Mouse (Mus musculus) lung, embryonic 14.5 days (tissue): ENCODE results near the gene Plcxd3. TPM values are rescaled to one million over a fixed set of nuclear protein-coding genes. Genes with fewer than 3 reads are reported as not detected.

ENCODE experiments used
- ATAC-seq: fragments of 200-750 bp; cut with Nextera tagmentation; 2 replicates; pipeline ENCODE4 v1.8.0; 2017; ENCODE audit warnings: mild to moderate bottlenecking, moderate TSS enrichment, moderate library complexity; ENCODE audit not compliant: insufficient read depth
- DNase-seq: peaks from one replicate; pipeline ENCODE4 v3.0.0-alpha.2; 2015
- H3K27ac ChIP-seq: fragments of 300-500 bp; sonication (generic); 2 replicates; pipeline ENCODE4 v1.5.1; 2014; ENCODE audit warnings: low read depth, mild to moderate bottlenecking, moderate library complexity
- H3K27me3 ChIP-seq: fragments of 300-500 bp; sonication (generic); 2 replicates; pipeline ENCODE4 v1.6.1; 2014; ENCODE audit warnings: low read length, control low read depth; ENCODE audit not compliant: insufficient read depth
- H3K36me3 ChIP-seq: fragments of 300-500 bp; sonication (generic); 2 replicates; pipeline ENCODE4 v1.6.1; 2014; ENCODE audit warnings: control low read depth; ENCODE audit not compliant: insufficient read depth
- H3K4me1 ChIP-seq: fragments of 300-500 bp; sonication (generic); 2 replicates; pipeline ENCODE4 v1.6.1; 2014; ENCODE audit warnings: antibody characterized with exemption, control low read depth; ENCODE audit not compliant: insufficient read depth
- H3K4me2 ChIP-seq: fragments of 300-500 bp; sonication (generic); 2 replicates; pipeline ENCODE4 v1.6.1; 2014; ENCODE audit warnings: mild to moderate bottlenecking
- H3K4me3 ChIP-seq: fragments of 300-500 bp; sonication (generic); 2 replicates; pipeline ENCODE4 v1.5.1; 2014; ENCODE audit warnings: low read depth, low read length
- H3K9ac ChIP-seq: fragments of 300-500 bp; sonication (generic); 2 replicates; pipeline ENCODE4 v1.6.1; 2014
- H3K9me3 ChIP-seq: fragments of 300-500 bp; sonication (generic); 2 replicates; pipeline ENCODE4 v1.6.1; 2016; ENCODE audit warnings: low read depth, low read length, control low read depth
- CTCF ChIP-seq: IDR thresholded peaks from 2 replicates; pipeline ENCODE4 v1.5.1; 2016; ENCODE audit warnings: antibody characterized with exemption, low read depth
- WGBS: fragments of 180-500 bp; shearing (Covaris S2); extraction: QIAGEN DNeasy Blood & Tissue Kit; methylation state at CpG from one replicate; pipeline ENCODE4 v1.1.7; 2014; 5-methylcytosine and 5-hydroxymethylcytosine counted together
- polyA plus RNA-seq: library from polyadenylated mRNA; unstranded; fragments of >200 nt; fragmentation: Nextera tagmentation; extraction: Ambion mirVana; gene quantifications from 2 replicates; pipeline ENCODE4 v1.2.1, GENCODE M21; 2014

The Plcxd3 gene
- polyA plus RNA-seq, 1 experiment from 2014 or later = 0.25 TPM

DNA sequence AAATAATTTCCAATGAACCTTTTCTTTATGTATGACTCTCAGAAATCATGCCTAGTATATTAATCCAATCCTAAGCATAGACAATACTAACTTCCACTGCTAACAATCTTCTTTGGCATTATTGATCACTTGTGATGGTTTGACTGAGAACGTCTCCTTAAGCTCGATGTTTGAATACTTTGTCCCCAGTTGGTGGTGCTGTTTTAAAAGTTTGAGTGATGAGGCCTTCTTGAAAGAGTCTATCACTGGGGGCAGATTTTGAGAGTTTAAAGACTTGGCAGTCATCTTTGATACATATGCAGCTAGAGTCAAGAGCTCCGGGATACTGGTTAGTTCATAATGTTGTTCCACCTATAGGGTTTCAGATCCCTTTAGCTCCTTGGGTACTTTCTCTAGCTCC lies 120.9 kb downstream of the Plcxd3 start:
- Histone ChIP-seq H3K36me3 (no peaks in the 10 kb centered on the region), H3K4me1 (no peaks in the 10 kb centered on the region), H3K27ac (no peak overlapping the region), H3K4me2 (no peak overlapping the region), H3K4me3 (no peak overlapping the region), H3K9ac (no peak overlapping the region), H3K27me3 (no peaks in the 10 kb centered on the region), H3K9me3 (no peaks in the 10 kb centered on the region)
- ATAC-seq (no peak), DNase-seq (no peak)
- no peak for TF ChIP-seq CTCF
- WGBS = 79% methylated on average over 3 of the region's 3 CpGs

DNA sequence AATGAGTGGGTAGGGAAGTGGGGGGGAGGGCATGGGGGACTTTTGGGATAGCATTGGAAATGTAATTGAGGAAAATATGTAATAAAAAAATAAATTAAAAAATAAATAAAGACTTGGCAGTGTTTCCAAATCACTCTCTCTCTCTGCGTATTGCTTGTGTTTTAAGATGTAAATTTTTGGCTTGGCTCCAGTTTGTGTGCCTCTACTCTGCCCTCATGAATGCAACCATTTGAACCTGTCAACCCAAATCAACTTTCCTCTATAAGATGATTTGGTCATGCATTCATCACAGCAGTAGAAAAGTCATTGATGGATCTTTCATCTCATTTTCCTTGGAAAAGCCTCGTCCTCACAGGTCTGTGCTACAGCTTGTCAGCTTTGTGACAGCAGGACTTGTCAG lies 121.7 kb downstream of the Plcxd3 start:
- Histone ChIP-seq H3K9ac (no peak overlapping the region), H3K4me2 (no peak overlapping the region), H3K4me3 (no peak overlapping the region), H3K27me3 (no peaks in the 10 kb centered on the region), H3K4me1 (no peaks in the 10 kb centered on the region), H3K27ac (no peak overlapping the region), H3K36me3 (no peaks in the 10 kb centered on the region), H3K9me3 (no peaks in the 10 kb centered on the region)
- no peak for TF ChIP-seq CTCF
- ATAC-seq = no peak
- 53% methylated on average over 2 of the region's 2 CpGs for WGBS
- no peak for DNase-seq

DNA sequence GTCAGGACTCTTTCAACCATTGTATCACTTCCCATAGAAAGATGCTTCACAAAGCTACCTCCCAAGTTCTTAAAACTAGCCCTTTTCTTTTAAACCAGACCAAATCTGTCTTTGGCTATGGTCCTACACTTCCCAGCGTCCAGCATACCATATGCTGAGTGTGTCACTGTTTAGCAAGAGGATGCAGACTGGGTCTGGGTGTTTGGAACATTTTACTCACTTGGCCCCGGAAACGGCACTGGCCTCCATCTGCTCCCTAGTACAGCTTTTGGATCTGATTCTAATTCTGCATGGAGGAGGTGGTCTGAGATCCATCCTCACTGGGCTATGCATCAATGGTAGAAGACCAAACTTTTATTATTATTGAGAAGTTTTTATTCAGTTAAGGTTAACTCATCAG lies 122.7 kb downstream of the Plcxd3 start:
- ATAC-seq (no peak), DNase-seq (no peak)
- WGBS = 86% methylated on average over 3 of the region's 3 CpGs
- H3K27me3 ChIP-seq = no peaks in the 10 kb centered on the region
- no peaks in the 10 kb centered on the region for H3K9me3 ChIP-seq
- no peak overlapping the region for H3K27ac ChIP-seq
- no peaks in the 10 kb centered on the region for H3K4me1 ChIP-seq
- H3K36me3 ChIP-seq = no peaks in the 10 kb centered on the region
- no peak for TF ChIP-seq CTCF
- H3K4me3 ChIP-seq = no peak overlapping the region
- H3K4me2 ChIP-seq = no peak overlapping the region
- no peak overlapping the region for H3K9ac ChIP-seq

DNA sequence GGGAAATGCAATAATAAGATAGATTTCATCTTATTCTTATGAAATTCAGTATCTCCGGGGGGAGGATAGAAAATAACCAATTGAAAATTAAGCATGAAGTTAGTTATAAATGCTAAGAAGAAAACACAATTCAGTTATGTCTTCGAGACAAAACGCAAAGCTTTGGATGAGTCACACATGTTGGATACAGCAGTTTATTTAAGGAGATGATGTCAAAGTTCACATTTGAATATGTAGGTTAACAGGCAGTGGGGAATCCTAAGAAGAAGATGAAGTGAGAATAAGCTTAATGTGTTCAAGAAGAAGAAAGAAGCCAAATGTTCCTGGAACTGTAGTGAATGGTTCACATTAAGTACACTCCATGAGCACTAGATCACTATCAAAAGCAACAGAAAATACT lies 128.1 kb downstream of the Plcxd3 start:
- no peaks in the 10 kb centered on the region for H3K4me1 ChIP-seq
- H3K27ac ChIP-seq = no peak overlapping the region
- H3K9me3 ChIP-seq = no peaks in the 10 kb centered on the region
- 70% methylated on average over 3 of the region's 3 CpGs for WGBS
- DNase-seq (no peak), ATAC-seq (no peak)
- no peak overlapping the region for H3K4me2 ChIP-seq
- TF ChIP-seq CTCF = no peak
- no peak overlapping the region for H3K4me3 ChIP-seq
- no peaks in the 10 kb centered on the region for H3K27me3 ChIP-seq
- no peak overlapping the region for H3K9ac ChIP-seq
- no peaks in the 10 kb centered on the region for H3K36me3 ChIP-seq

DNA sequence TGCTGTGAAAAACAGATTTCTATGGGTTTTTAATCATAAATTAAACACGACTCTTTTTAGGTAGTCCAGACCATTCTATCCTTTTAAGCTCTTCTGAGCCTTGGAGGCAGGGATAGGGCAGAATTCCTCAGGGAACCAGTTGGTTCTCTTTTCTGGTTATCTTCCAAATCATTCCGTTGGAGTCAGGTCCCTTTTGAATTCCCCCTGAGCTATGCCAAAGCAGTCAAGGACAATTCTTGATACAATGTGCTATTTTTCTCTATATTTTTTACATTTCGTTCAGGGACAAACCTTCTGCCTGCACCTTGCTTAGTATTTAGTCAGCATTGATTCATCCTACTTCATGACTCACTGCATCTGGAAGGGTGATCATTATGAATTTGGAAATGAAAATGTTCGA lies 128.5 kb downstream of the Plcxd3 start:
- ATAC-seq (no peak), DNase-seq (no peak)
- Histone ChIP-seq H3K9me3 (no peaks in the 10 kb centered on the region), H3K4me2 (no peak overlapping the region), H3K4me1 (no peaks in the 10 kb centered on the region), H3K27me3 (no peaks in the 10 kb centered on the region), H3K4me3 (no peak overlapping the region), H3K36me3 (no peaks in the 10 kb centered on the region), H3K27ac (no peak overlapping the region), H3K9ac (no peak overlapping the region)
- no peak for TF ChIP-seq CTCF
- 74% methylated on average over 4 of the region's 4 CpGs for WGBS

DNA sequence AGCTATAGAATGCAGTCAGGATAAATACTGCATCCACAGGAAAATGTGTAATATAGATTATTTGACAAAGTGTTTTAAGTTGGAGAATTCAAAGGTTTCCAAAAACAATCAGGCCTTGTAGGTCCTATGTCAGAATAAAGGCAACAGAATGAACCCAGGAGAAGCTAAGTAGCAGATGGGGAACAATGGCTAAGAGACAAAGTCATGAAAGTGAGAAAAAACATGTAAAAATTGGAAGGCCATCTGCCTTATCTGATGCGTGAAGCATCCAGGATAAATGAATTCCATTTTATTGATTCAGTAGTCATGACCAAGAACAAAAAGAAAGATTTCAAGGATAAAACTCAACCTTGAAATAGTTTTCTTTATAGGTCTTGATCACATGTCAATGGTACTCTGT lies 139.4 kb downstream of the Plcxd3 start:
- H3K9me3 ChIP-seq = no peaks in the 10 kb centered on the region
- no peak for TF ChIP-seq CTCF
- no peaks in the 10 kb centered on the region for H3K27me3 ChIP-seq
- H3K4me2 ChIP-seq = no peak overlapping the region
- H3K4me3 ChIP-seq = no peak overlapping the region
- no peaks in the 10 kb centered on the region for H3K4me1 ChIP-seq
- H3K9ac ChIP-seq = no peak overlapping the region
- ATAC-seq = no peak
- DNase-seq = no peak
- H3K27ac ChIP-seq = no peak overlapping the region
- H3K36me3 ChIP-seq = no peaks in the 10 kb centered on the region
- 94% methylated on average over 1 of the region's 1 CpGs for WGBS

DNA sequence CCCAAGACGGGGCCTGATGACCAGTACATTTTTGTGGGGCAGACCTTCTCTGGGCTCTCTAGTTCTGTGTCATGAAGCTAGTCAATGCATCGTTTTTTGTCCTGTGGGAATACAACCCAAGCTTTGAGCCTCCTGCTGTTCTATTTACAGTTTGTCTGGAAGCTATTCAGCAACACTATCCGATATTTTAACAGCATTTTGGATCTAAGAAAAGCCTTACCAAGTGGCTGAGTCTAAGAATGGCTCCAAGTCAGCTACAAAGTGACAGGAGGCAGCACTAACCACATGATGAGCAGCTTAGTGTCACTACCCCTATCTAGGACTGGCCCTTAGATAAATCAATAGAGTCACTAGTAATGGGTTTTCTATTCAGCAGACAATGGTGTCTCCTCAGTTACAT lies 149.3 kb downstream of the Plcxd3 start:
- Histone ChIP-seq H3K36me3 (no peaks in the 10 kb centered on the region), H3K9me3 (no peaks in the 10 kb centered on the region), H3K9ac (no peak overlapping the region), H3K27me3 (no peaks in the 10 kb centered on the region), H3K4me2 (no peak overlapping the region), H3K4me3 (no peak overlapping the region), H3K4me1 (no peaks in the 10 kb centered on the region), H3K27ac (no peak overlapping the region)
- TF ChIP-seq CTCF = no peak
- ATAC-seq = no peak
- WGBS = 75% methylated on average over 3 of the region's 3 CpGs
- DNase-seq = no peak

DNA sequence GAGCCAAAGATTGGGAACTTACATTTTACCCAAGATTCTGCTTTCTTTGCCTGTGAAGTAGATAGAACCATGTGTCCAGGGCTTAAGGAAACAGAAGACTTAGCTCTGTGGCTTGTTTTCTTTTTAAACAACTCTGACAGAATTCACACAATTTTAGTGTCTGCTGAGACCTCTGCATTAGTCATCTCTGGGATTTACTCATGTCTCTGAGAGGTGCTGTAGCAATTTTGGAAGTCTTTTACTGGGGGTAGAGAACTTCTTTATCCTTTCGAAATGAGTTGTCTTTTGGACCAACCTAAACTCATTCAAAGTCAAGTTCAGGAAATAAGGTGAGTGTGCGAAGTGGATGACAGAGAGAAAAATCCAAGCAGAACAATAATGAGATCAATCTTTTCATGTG lies 158.4 kb downstream of the Plcxd3 start:
- H3K4me2 ChIP-seq = no peak overlapping the region
- WGBS = 82% methylated on average over 2 of the region's 2 CpGs
- no peak overlapping the region for H3K4me3 ChIP-seq
- H3K27ac ChIP-seq = no peak overlapping the region
- H3K27me3 ChIP-seq = no peaks in the 10 kb centered on the region
- H3K4me1 ChIP-seq = no peaks in the 10 kb centered on the region
- H3K9me3 ChIP-seq = no peaks in the 10 kb centered on the region
- H3K9ac ChIP-seq = no peak overlapping the region
- no peak for DNase-seq
- TF ChIP-seq CTCF = no peak
- no peaks in the 10 kb centered on the region for H3K36me3 ChIP-seq
- ATAC-seq = no peak
